Mouse (Mus musculus): ENCODE data around the gene Mat2a.

DNA sequence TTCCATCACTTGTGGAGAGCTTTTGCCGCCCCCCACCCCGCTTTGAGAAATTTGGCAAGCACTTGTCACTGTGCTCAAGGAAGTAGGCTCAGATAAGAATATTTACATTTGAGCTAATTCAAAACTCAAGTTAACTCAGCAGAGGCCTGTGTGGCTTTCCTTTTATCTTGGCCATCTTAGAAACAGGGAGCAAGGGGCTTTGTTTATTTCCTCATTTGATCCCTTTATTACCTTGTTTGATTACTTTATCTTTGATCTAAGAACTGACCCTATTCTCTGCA, 41.0 kb upstream of the Mat2a start:
- TF ChIP-seq CTCF (IDR thresholded peaks at IDR 0.05; ENCODE audit: borderline replicate concordance, insufficient read depth, low read depth, low read length) (no peak), POLR2A (IDR thresholded peaks at IDR 0.05; ENCODE audit: borderline replicate concordance, insufficient read depth, low read length) (no peak)
